Mouse (Mus musculus): ENCODE data around the gene Med20.

DNA sequence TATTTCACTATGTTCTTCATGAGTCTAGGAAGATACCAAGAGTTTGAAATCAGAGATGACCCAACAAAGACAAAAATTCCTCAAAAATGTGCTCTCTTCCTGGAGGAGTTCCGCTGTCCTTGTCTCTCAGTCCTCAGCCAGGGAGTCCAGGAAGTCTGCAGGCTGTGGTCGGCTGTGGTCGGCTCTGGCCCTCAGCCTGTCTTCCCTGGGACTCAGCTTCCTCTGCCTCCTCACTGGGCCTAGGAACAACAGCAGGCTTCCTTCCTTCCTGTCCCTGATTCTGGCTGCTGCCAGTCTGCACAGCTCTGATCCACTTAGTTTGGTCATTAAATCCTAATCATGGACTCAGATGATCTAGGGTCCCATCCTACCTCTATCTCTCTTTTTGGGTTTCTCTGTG is 44.1 kb upstream of the Med20 start:
- TF ChIP-seq GATA1 (IDR thresholded peaks at IDR 0.05; ENCODE audit: borderline replicate concordance, low read length) (no peak), FLI1 (IDR thresholded peaks at IDR 0.05; ENCODE audit: low read length) (no peak)

Data from megakaryocyte, embryonic 14.5 days (primary cell).